Mouse (Mus musculus) thymus, postnatal 14 days (tissue): ENCODE measurements around the gene Ppp1r2.

ENCODE experiments used
- DNase-seq: peaks from one replicate; pipeline ENCODE4 v3.0.0; 2021

Ppp1r2 gene

GRCm38 (mm10) chr16:31233167-31233498 lies 41.9 kb downstream of the Ppp1r2 start:
- DNase-seq, result no peak

GRCm38 (mm10) chr16:31232491-31233166 lies 42.4 kb downstream of the Ppp1r2 start:
- DNase-seq, result no peak

GRCm38 (mm10) chr16:31231591-31231990 lies 43.5 kb downstream of the Ppp1r2 start:
- no peak for DNase-seq

GRCm38 (mm10) chr16:31227746-31228145 lies 47.3 kb downstream of the Ppp1r2 start:
- no peak for DNase-seq

- DNase-seq, result no peak
Observed at GRCm38 (mm10) chr16:31215271-31215670, 59.8 kb downstream of the Ppp1r2 start.

GRCm38 (mm10) chr16:31213463-31213862 lies 61.6 kb downstream of the Ppp1r2 start:
- DNase-seq, result no peak

GRCm38 (mm10) chr16:31211503-31211902 lies 63.6 kb downstream of the Ppp1r2 start:
- no peak for DNase-seq

- DNase-seq, result no peak
Observed at GRCm38 (mm10) chr16:31210453-31210852, 64.6 kb downstream of the Ppp1r2 start.

- no peak for DNase-seq
Observed at GRCm38 (mm10) chr16:31209911-31210310, 65.2 kb downstream of the Ppp1r2 start.

- no peak for DNase-seq
Observed at GRCm38 (mm10) chr16:31205726-31206125, 69.4 kb downstream of the Ppp1r2 start.

GRCm38 (mm10) chr16:31205187-31205586 lies 69.9 kb downstream of the Ppp1r2 start:
- DNase-seq, result no peak

- no peak for DNase-seq
Observed at GRCm38 (mm10) chr16:31204216-31204615, 70.9 kb downstream of the Ppp1r2 start.

GRCm38 (mm10) chr16:31201704-31202103 lies 73.4 kb downstream of the Ppp1r2 start:
- DNase-seq, result no peak
